Mouse (Mus musculus): Measurements from ENCODE around the gene Dcps.

DNA sequence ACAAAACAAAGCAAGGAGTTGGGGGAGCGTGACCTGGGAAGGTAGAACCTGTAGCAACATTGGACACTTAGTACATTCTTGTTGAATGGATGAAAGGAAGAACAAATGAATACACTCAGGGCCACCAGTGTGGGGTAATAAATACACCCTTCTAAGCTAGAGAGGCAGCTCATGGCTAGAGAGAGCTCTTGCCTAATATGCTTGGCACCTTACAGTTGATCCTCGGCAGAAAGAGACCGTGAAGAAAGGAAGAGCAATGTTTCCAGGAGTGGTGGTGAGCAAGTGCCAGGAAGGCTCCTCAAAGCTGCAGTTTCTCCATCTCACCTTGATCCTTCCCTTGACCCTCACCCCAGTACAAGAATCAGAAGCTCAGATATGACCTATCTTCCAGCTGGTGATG lies 47.3 kb downstream of the Dcps start:
- TF ChIP-seq CTCF (IDR thresholded peaks at IDR 0.05; ENCODE audit: extremely low read depth, insufficient read depth, low read length) (no peak), POLR2A (IDR thresholded peaks at IDR 0.05; ENCODE audit: extremely low read depth, insufficient read depth, low read length) (no peak)
